Mouse (Mus musculus) MEL (cell line): ENCODE measurements around the gene Pxn. TPM values are rescaled to one million over a fixed set of nuclear protein-coding genes. Genes with fewer than 3 reads are reported as not detected.

Source experiments
- DNase-seq: peaks from one replicate; pipeline ENCODE4 v3.0.0; 2011; ENCODE audit warnings: low read depth, low spot score
- H3K27ac ChIP-seq: 2 replicates; pipeline ENCODE4 v1.5.1; 2012; ENCODE audit warnings: low read depth, mild to moderate bottlenecking, control low read depth, low read length, moderate library complexity; ENCODE audit not compliant: control insufficient read depth
- H3K27me3 ChIP-seq, 2 experiments: fragments of 150-350 bp in 1 of 2; sonication (generic) in 1 of 2; 2 replicates each; pipeline ENCODE4 v1.6.1; 2012; ENCODE audit warnings: low read length in 2 of 2, mild to moderate bottlenecking in 2 of 2, improper control_type of control experiment in 1 of 2, moderate library complexity in 1 of 2; ENCODE audit not compliant: insufficient read depth in 2 of 2, control insufficient read depth in 1 of 2
- H3K36me3 ChIP-seq, 2 experiments: 2 replicates each; pipeline ENCODE4 v1.6.1; 2012 to 2014; ENCODE audit warnings: low read length in 2 of 2, improper control_type of control experiment in 1 of 2, inconsistent platforms in 1 of 2, mild to moderate bottlenecking in 1 of 2; ENCODE audit not compliant: insufficient read depth in 2 of 2, control insufficient read depth in 1 of 2
- H3K4me1 ChIP-seq, 2 experiments: fragments of 150-350 bp in 1 of 2; sonication (generic) in 1 of 2; 2 replicates each; pipeline ENCODE4 v1.6.1; 2012; ENCODE audit warnings: low read length in 2 of 2, improper control_type of control experiment in 1 of 2, mild to moderate bottlenecking in 1 of 2; ENCODE audit not compliant: insufficient read depth in 2 of 2, control insufficient read depth in 1 of 2
- H3K4me3 ChIP-seq, 2 experiments: fragments of 150-350 bp in 1 of 2; sonication (generic) in 1 of 2; 2 replicates each; pipeline ENCODE4 v1.5.1; 2012; ENCODE audit warnings: low read depth in 2 of 2, low read length in 2 of 2, mild to moderate bottlenecking in 2 of 2, moderate library complexity in 2 of 2, control low read depth in 1 of 2, improper control_type of control experiment in 1 of 2; ENCODE audit not compliant: control insufficient read depth in 1 of 2, insufficient read depth in 1 of 2
- H3K79me2 ChIP-seq: 2 replicates; pipeline ENCODE4 v1.6.1; 2012; ENCODE audit warnings: mild to moderate bottlenecking, low read length, moderate library complexity; ENCODE audit not compliant: control insufficient read depth, poor library complexity, insufficient read depth
- H3K9ac ChIP-seq: 2 replicates; pipeline ENCODE4 v1.6.1; 2012; ENCODE audit warnings: low read depth, mild to moderate bottlenecking, control low read depth, low read length, moderate library complexity; ENCODE audit not compliant: control insufficient read depth, poor library complexity, severe bottlenecking
- H3K9me3 ChIP-seq: fragments of 150-350 bp; sonication (generic); replicated peaks from 2 replicates; pipeline ENCODE4 v1.6.1; 2012; ENCODE audit warnings: mild to moderate bottlenecking, low read length, improper control_type of control experiment, moderate library complexity; ENCODE audit not compliant: insufficient read depth
- BHLHE40 ChIP-seq: IDR thresholded peaks from 2 replicates; pipeline ENCODE4 v1.6.1; 2012; ENCODE audit warnings: low read depth, mild to moderate bottlenecking, inconsistent platforms, low read length, improper control_type of control experiment, borderline replicate concordance
- CHD1 ChIP-seq: IDR thresholded peaks from 2 replicates; pipeline ENCODE4 v1.6.1; 2012; ENCODE audit warnings: low read depth, mild to moderate bottlenecking, inconsistent platforms, low read length, improper control_type of control experiment
- CTCF ChIP-seq, 3 experiments: IDR thresholded peaks in 2 of 3; conservative IDR thresholded peaks in 1 of 3; 2 replicates each; pipeline ENCODE4 v1.5.1; 2011 to 2012; ENCODE audit warnings: low read length in 3 of 3, low read depth in 2 of 3, mild to moderate bottlenecking in 2 of 3, improper control_type of control experiment in 1 of 3, inconsistent platforms in 1 of 3, mixed read lengths in 1 of 3, moderate library complexity in 1 of 3; ENCODE audit not compliant: control insufficient read depth in 1 of 3, insufficient read depth in 1 of 3, poor library complexity in 1 of 3, severe bottlenecking in 1 of 3
- ELF1 ChIP-seq: IDR thresholded peaks from 2 replicates; pipeline ENCODE4 v1.6.1; 2014; ENCODE audit warnings: low read depth, mild to moderate bottlenecking, inconsistent platforms, low read length, improper control_type of control experiment, moderate library complexity
- GABPA ChIP-seq: IDR thresholded peaks from 2 replicates; pipeline ENCODE4 v1.6.1; 2012; ENCODE audit warnings: low read depth, mild to moderate bottlenecking, inconsistent platforms, low read length, improper control_type of control experiment, moderate library complexity
- GATA1 ChIP-seq: IDR thresholded peaks from 2 replicates; pipeline ENCODE4 v1.6.1; 2011; ENCODE audit warnings: low read depth, low read length, improper control_type of control experiment
- HCFC1 ChIP-seq: IDR thresholded peaks from 2 replicates; pipeline ENCODE4 v1.6.1; 2012; ENCODE audit warnings: low read depth, mild to moderate bottlenecking, inconsistent platforms, low read length, improper control_type of control experiment, moderate library complexity
- JUND ChIP-seq: IDR thresholded peaks from 2 replicates; pipeline ENCODE4 v1.6.1; 2011; ENCODE audit warnings: low read depth, mild to moderate bottlenecking, improper control_type of control experiment, low read length
- MAFK ChIP-seq: IDR thresholded peaks from 2 replicates; pipeline ENCODE4 v1.6.1; 2011; ENCODE audit warnings: low read depth, mild to moderate bottlenecking, low read length, improper control_type of control experiment, borderline replicate concordance
- MAX ChIP-seq: IDR thresholded peaks from 2 replicates; pipeline ENCODE4 v1.6.1; 2011; ENCODE audit warnings: low read length, improper control_type of control experiment
- MAZ ChIP-seq: IDR thresholded peaks from 2 replicates; pipeline ENCODE4 v1.6.1; 2012; ENCODE audit warnings: low read depth, mild to moderate bottlenecking, inconsistent platforms, low read length, improper control_type of control experiment
- MEF2A ChIP-seq: IDR thresholded peaks from 2 replicates; pipeline ENCODE4 v1.6.1; 2014; ENCODE audit warnings: low read depth, mild to moderate bottlenecking, inconsistent platforms, low read length, improper control_type of control experiment; ENCODE audit not compliant: poor library complexity, insufficient replicate concordance, severe bottlenecking; ENCODE audit errors: extremely low read depth
- MXI1 ChIP-seq: IDR thresholded peaks from 2 replicates; pipeline ENCODE4 v1.6.1; 2011; ENCODE audit warnings: mild to moderate bottlenecking, low read depth, low read length, improper control_type of control experiment
- NELFE ChIP-seq: IDR thresholded peaks from 2 replicates; pipeline ENCODE4 v1.6.1; 2011; ENCODE audit warnings: low read depth, low read length, improper control_type of control experiment
- POLR2A ChIP-seq, 2 experiments: IDR thresholded peaks; 2 replicates each; pipeline ENCODE4 v1.6.1; 2011 to 2012; ENCODE audit warnings: low read length in 2 of 2, mild to moderate bottlenecking in 2 of 2, control low read depth in 1 of 2, improper control_type of control experiment in 1 of 2, low read depth in 1 of 2, moderate library complexity in 1 of 2; ENCODE audit not compliant: control insufficient read depth in 1 of 2, insufficient read depth in 1 of 2, poor library complexity in 1 of 2
- POLR2AphosphoS2 ChIP-seq: IDR thresholded peaks from 2 replicates; pipeline ENCODE4 v1.6.1; 2011; ENCODE audit warnings: low read length, improper control_type of control experiment
- RAD21 ChIP-seq: IDR thresholded peaks from 2 replicates; pipeline ENCODE4 v1.6.1; 2011; ENCODE audit warnings: mild to moderate bottlenecking, low read depth, low read length, improper control_type of control experiment
- RCOR1 ChIP-seq: IDR thresholded peaks from 2 replicates; pipeline ENCODE4 v1.6.1; 2012; ENCODE audit warnings: low read depth, mild to moderate bottlenecking, inconsistent platforms, low read length, improper control_type of control experiment
- SIN3A ChIP-seq: IDR thresholded peaks from 2 replicates; pipeline ENCODE4 v1.6.1; 2012; ENCODE audit warnings: low read length, improper control_type of control experiment, inconsistent platforms
- SMC3 ChIP-seq: IDR thresholded peaks from 2 replicates; pipeline ENCODE4 v1.6.1; 2011; ENCODE audit warnings: low read depth, low read length, improper control_type of control experiment
- TAL1 ChIP-seq: IDR thresholded peaks from 2 replicates; pipeline ENCODE4 v1.6.1; 2012; ENCODE audit warnings: mild to moderate bottlenecking, inconsistent platforms, low read length, moderate library complexity, mixed read lengths
- TBP ChIP-seq: IDR thresholded peaks from 2 replicates; pipeline ENCODE4 v1.8.0; 2011; ENCODE audit warnings: low read depth, low read length, improper control_type of control experiment
- UBTF ChIP-seq: IDR thresholded peaks from 2 replicates; pipeline ENCODE4 v1.6.1; 2012; ENCODE audit warnings: low read depth, mild to moderate bottlenecking, inconsistent platforms, low read length, improper control_type of control experiment, moderate library complexity, borderline replicate concordance; ENCODE audit not compliant: insufficient read depth
- USF1 ChIP-seq: IDR thresholded peaks from 2 replicates; pipeline ENCODE4 v1.6.1; 2014; ENCODE audit warnings: low read depth, mild to moderate bottlenecking, inconsistent platforms, low read length, improper control_type of control experiment, moderate library complexity
- USF2 ChIP-seq, 2 experiments: IDR thresholded peaks; 2 replicates each; pipeline ENCODE4 v1.6.1; 2011 to 2012; ENCODE audit warnings: improper control_type of control experiment in 2 of 2, low read length in 2 of 2, borderline replicate concordance in 1 of 2, inconsistent platforms in 1 of 2, low read depth in 1 of 2, mild to moderate bottlenecking in 1 of 2; ENCODE audit not compliant: insufficient read depth in 1 of 2
- ZC3H11A ChIP-seq: IDR thresholded peaks from 2 replicates; pipeline ENCODE4 v1.6.1; 2012; ENCODE audit warnings: low read depth, mild to moderate bottlenecking, inconsistent platforms, low read length, improper control_type of control experiment
- ZKSCAN1 ChIP-seq: IDR thresholded peaks from 2 replicates; pipeline ENCODE4 v1.6.1; 2012; ENCODE audit warnings: low read depth, mild to moderate bottlenecking, inconsistent platforms, low read length, improper control_type of control experiment, moderate library complexity
- ZMIZ1 ChIP-seq: IDR thresholded peaks from 2 replicates; pipeline ENCODE4 v1.6.1; 2012; ENCODE audit warnings: low read depth, mild to moderate bottlenecking, inconsistent platforms, low read length, improper control_type of control experiment, moderate library complexity
- ZNF384 ChIP-seq: IDR thresholded peaks from 2 replicates; pipeline ENCODE4 v1.6.1; 2012; ENCODE audit warnings: low read depth, mild to moderate bottlenecking, inconsistent platforms, low read length, improper control_type of control experiment
- polyA plus RNA-seq, 2 experiments: library from polyadenylated mRNA; stranded (reverse) in 1 of 2; unstranded in 1 of 2; fragments of >175 nt in 1 of 2; fragments of >200 nt in 1 of 2; gene quantifications; 2 replicates each; pipeline versions ENCODE4 v1.2.1 to v1.2.4; 2012; ENCODE audit warnings: low replicate concordance in 2 of 2, low read depth in 1 of 2; ENCODE audit not compliant: insufficient read length in 2 of 2, insufficient read depth in 1 of 2, missing spikeins in 1 of 2
- total RNA-seq: library from RNA; depleted of rRNA; stranded (reverse); fragments of 300-350 nt; gene quantifications from 2 replicates; pipeline ENCODE4 v1.2.3, GENCODE M21; 2012; rRNA removed

The Pxn gene
- total RNA-seq (12.7 and 15.2 TPM in 2 replicates), polyA plus RNA-seq (100 to 1,000 TPM in 1 of 2 experiments, 10 to 100 TPM in 1; 29.2 to 167 TPM)

DNA sequence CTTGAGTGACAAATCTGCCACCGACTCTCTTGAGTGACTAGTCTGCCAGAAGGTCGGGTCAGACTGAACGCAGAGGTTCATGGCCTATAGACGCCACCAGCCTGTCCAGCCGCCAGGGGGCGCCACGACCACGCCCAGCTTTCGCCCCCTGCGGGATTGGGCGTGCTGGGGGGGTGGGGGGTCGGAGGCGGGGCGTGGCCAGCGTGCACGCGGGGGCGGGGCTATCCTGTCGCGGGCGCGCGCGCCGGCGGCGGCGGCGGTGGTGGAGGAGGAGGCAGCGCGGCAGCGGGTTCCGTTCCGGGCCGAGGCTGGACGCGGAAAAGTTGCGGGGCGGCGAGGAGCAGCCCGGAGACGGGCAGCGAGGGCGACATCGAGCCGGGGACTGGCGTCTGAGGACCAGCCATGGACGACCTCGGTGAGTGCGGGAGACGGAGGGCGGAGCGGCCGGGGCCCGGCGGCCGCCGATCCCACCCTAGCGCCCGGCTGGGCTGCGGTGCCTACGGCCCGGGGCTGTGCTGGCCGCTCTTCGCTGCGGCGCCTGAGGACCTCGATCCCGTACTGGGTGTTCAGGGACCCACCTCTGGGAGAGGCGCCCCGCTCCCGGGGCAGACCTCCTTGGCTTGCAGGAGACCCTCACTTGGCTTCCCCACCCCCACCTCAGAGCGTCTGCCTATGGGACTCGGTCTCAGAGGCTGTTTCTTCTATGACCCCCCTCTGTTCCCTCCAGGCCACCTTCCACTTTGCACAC, at the start of gene Pxn:
Gene Pxn, plus strand, starts transcription at position 223 of the 748 bp plus-strand sequence.
- DNase-seq: peak; percentile 90
- H3K27ac ChIP-seq: no peak within 1 kb of the TSS

DNA sequence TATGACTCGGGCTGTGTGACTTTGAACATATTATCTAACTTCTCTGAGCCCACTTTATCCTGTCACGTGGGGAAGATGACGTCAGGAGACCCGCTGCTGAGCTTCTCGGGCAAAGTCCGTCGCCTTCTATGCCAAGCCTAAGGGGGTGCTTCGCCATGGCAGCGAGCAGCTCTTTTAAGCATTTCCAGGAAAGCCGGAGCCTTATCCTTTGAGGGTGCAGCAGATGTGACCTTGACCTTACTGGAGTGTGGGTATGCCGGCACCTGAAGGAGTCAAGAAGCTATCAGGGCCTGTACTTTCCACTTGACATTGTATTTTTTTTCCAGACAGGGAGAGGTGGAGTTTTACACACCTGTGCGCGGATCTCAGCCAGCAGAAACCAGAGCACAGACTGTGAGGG, 47.6 kb upstream of the Pxn start:
- no peaks in the 10 kb centered on the region for H3K9me3 ChIP-seq
- no peak for TF ChIP-seq MAZ
- TF ChIP-seq USF1: peak; percentile 66; the same call in 1 of the 2 replicates
- no peak for TF ChIP-seq TAL1
- no peak overlapping the region for H3K9ac ChIP-seq
- H3K79me2 ChIP-seq: no peaks in the 10 kb centered on the region
- H3K4me3 ChIP-seq: no peak overlapping the region
- DNase-seq: no peak
- H3K27ac ChIP-seq: no peak overlapping the region
- no peaks in the 10 kb centered on the region for H3K36me3 ChIP-seq
- no peaks in the 10 kb centered on the region for H3K27me3 ChIP-seq
- H3K4me1 ChIP-seq: no peaks in the 10 kb centered on the region

More for the DNA sequence above, at the start of gene Pxn:
- peak within 1 kb of the TSS; percentile 98 for H3K9ac ChIP-seq
- peaks cover 0 to 8% of the 10 kb centered on the region in 2 experiments; a peak in 1 of 4 replicates for H3K4me1 ChIP-seq
- peak; percentile 83 for TF ChIP-seq ZC3H11A
- TF ChIP-seq ELF1: peak; percentile 30; the same call in 1 of the 2 replicates
- peak; percentile 30; the same call in 1 of the 2 replicates for TF ChIP-seq MAX
- no peak for TF ChIP-seq USF2 (IDR thresholded peaks at IDR 0.05; ENCODE audit: borderline replicate concordance in 1 of 2, insufficient read depth in 1 of 2, low read depth in 1 of 2, low read length in 2 of 2)
- peak; percentile 75; the same call in 1 of the 2 replicates for TF ChIP-seq ZMIZ1
- no peak for TF ChIP-seq MEF2A
- TF ChIP-seq CHD1: no peak
- TF ChIP-seq UBTF: peak; percentile 80; the same call in 1 of the 2 replicates
- 0 out of 2 replicates have a peak, but pooled peaks have one; percentile 10 for TF ChIP-seq ZNF384
- TF ChIP-seq TBP: no peak
- TF ChIP-seq POLR2AphosphoS2: peak; percentile 82; the same call in 1 of the 2 replicates
- TF ChIP-seq HCFC1: peak; percentile 46; the same call in 1 of the 2 replicates
- TF ChIP-seq MXI1: peak; percentile 63
- TF ChIP-seq SIN3A: peak; percentile 50
- no peak for TF ChIP-seq MAFK
- no peak for TF ChIP-seq ZKSCAN1
- peak; percentile 93 for TF ChIP-seq MAZ
- no peak for TF ChIP-seq GATA1
- peak; percentile 84 for TF ChIP-seq RAD21
- peak; percentile 69 to 98 (median 94) for TF ChIP-seq CTCF (IDR thresholded peaks at IDR 0.05 in 2 of 3, conservative IDR thresholded peaks at IDR 0.05 in 1 of 3; ENCODE audit: control insufficient read depth in 1 of 3, insufficient read depth in 1 of 3, low read depth in 2 of 3, low read length in 3 of 3, poor library complexity in 1 of 3, severe bottlenecking in 1 of 3)
- TF ChIP-seq NELFE: peak; percentile 88
- no peak for TF ChIP-seq JUND
- TF ChIP-seq RCOR1: no peak
- TF ChIP-seq SMC3: peak; percentile 92
- TF ChIP-seq GABPA: no peak
- peak; percentile 80 to 90; a peak in 3 of 4 replicates for TF ChIP-seq POLR2A (IDR thresholded peaks at IDR 0.05; ENCODE audit: control insufficient read depth in 1 of 2, insufficient read depth in 1 of 2, low read depth in 1 of 2, low read length in 2 of 2, poor library complexity in 1 of 2)
- TF ChIP-seq TAL1: no peak
- TF ChIP-seq BHLHE40: 0 out of 2 replicates have a peak, but pooled peaks have one; percentile 26
- H3K4me3 ChIP-seq: peak within 1 kb of the TSS; percentile 91 to 98
- no peaks in the 10 kb centered on the region for H3K9me3 ChIP-seq
- H3K36me3 ChIP-seq: peaks cover 0 to 2% of the 10 kb centered on the region in 2 experiments; a peak in 1 of 4 replicates
- H3K27me3 ChIP-seq: no peaks in the 10 kb centered on the region
- H3K79me2 ChIP-seq: peaks cover 16% of the 10 kb centered on the region
